9 mouse cellular contexts compared by ENCODE assay signal in the genomic region with DNA sequence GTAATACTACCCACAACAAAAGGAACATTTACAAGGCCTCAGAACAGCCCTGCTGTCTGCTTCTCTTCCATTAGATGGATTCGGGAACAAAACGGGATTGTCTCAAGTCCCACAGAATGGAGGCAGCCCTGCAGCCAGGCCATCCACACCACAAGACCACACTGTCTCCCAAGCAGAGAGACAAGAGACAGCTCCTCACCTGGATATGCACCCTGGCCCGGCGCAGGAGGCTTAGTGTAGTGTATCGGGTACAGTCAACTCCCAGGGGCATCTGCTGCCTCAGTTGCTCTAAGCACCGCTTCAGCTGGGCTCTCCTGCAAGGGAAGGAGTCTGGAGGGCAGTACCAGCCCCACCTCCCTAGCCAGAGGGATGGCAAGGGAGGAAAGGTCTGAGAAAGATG. TPM values are rescaled to one million over a fixed set of nuclear protein-coding genes. Genes with fewer than 3 reads are reported as not detected.
A peak's percentile ranks its signal among the peaks of the same experiment; 100 is the strongest.
DNase-seq lines count a peak whose midpoint lies in the region; ATAC-seq and TF ChIP-seq lines count a peak whose summit lies in the region.
"Had no signal": no experiment of that assay in that cellular context is flagged by ENCODE, and none has a peak within 500 bp of the region (broad histone marks: within the 10 kb centered on the region; RNA-seq: fewer than 3 reads in every experiment).

No protein-coding gene starts in this region.

- no peak for TF ChIP-seq POLR2A in myocyte (IDR thresholded peaks at IDR 0.05; ENCODE audit: insufficient read length, low read depth)

- WGBS in liver, embryonic 11.5 days: 82% methylated on average over 6 of the region's 6 CpGs
- WGBS in embryonic facial prominence, embryonic 15.5 days: 77% methylated on average over 6 of the region's 6 CpGs
- 86% methylated on average over 6 of the region's 6 CpGs for WGBS in intestine, embryonic 16.5 days

- no peak for DNase-seq in liver, embryonic 11.5 days (ENCODE audit: low spot score)
- no peak for DNase-seq in liver
- DNase-seq in T-cell, adult 2 months (ENCODE audit: low spot score): no peak
- DNase-seq in cerebellum, postnatal 14 days: no peak

- H3K36me3 ChIP-seq in liver, embryonic 11.5 days (ENCODE audit: control insufficient read depth, insufficient read depth, low read length): peaks cover 26% of the 10 kb centered on the region
- peaks cover 28% of the 10 kb centered on the region for H3K36me3 ChIP-seq in embryonic facial prominence, embryonic 15.5 days
- peaks cover 12% of the 10 kb centered on the region; the same call in 1 of the 2 replicates for H3K36me3 ChIP-seq in intestine, embryonic 16.5 days (ENCODE audit: control insufficient read depth, insufficient read depth, low read length)
- peaks cover 3% of the 10 kb centered on the region for H3K36me3 ChIP-seq in myocyte (ENCODE audit: control insufficient read depth, insufficient read depth)

- H3K79me2 ChIP-seq in myocyte (ENCODE audit: control insufficient read depth, insufficient read depth): peaks cover 21% of the 10 kb centered on the region

- no peak overlapping the region for H3ac ChIP-seq in myocyte (ENCODE audit: control insufficient read depth, insufficient read length)

- no peak for ATAC-seq in liver, embryonic 11.5 days (replicated peaks; ENCODE audit: low FRiP score)
- ATAC-seq in embryonic facial prominence, embryonic 15.5 days (ENCODE audit: insufficient number of reproducible peaks, low FRiP score, low TSS enrichment, low read depth): no peak
- no peak for ATAC-seq in intestine, embryonic 16.5 days
- ATAC-seq in CD4-positive, CD25-positive, alpha-beta regulatory T cell, adult 4 months: no peak

- peak overlapping the region; percentile 89 for H3K4me2 ChIP-seq in liver, embryonic 11.5 days
- peak overlapping the region; percentile 91 for H3K4me2 ChIP-seq in embryonic facial prominence, embryonic 15.5 days (replicated peaks)
- peak overlapping the region; percentile 96 for H3K4me2 ChIP-seq in intestine, embryonic 16.5 days (ENCODE audit: low read depth, low read length)
- peak overlapping the region; percentile 69 for H3K4me2 ChIP-seq in myocyte (ENCODE audit: low read depth)

- no peak overlapping the region for H3K27ac ChIP-seq in liver, embryonic 11.5 days (ENCODE audit: low read depth, low read length)
- H3K27ac ChIP-seq in embryonic facial prominence, embryonic 15.5 days (replicated peaks): no peak overlapping the region
- H3K27ac ChIP-seq in intestine, embryonic 16.5 days (ENCODE audit: low read length): no peak overlapping the region

- peaks cover 23% of the 10 kb centered on the region for H3K4me1 ChIP-seq in liver, embryonic 11.5 days (replicated peaks; ENCODE audit: control insufficient read depth, insufficient read depth, low read length)
- peaks cover 47% of the 10 kb centered on the region for H3K4me1 ChIP-seq in embryonic facial prominence, embryonic 15.5 days
- H3K4me1 ChIP-seq in intestine, embryonic 16.5 days (ENCODE audit: control insufficient read depth, insufficient read depth, low read length): peaks cover 44% of the 10 kb centered on the region

- peak overlapping the region; percentile 77 for H3K9ac ChIP-seq in liver, embryonic 11.5 days (ENCODE audit: low read depth, low read length)
- peak overlapping the region; percentile 9; the same call in 1 of the 2 replicates for H3K9ac ChIP-seq in embryonic facial prominence, embryonic 15.5 days
- H3K9ac ChIP-seq in intestine, embryonic 16.5 days (ENCODE audit: low read depth, low read length): peak overlapping the region; percentile 78

- H3K4me3 ChIP-seq in liver, embryonic 11.5 days (ENCODE audit: low read depth, low read length): peak overlapping the region; percentile 71
- peak overlapping the region; percentile 82 for H3K4me3 ChIP-seq in embryonic facial prominence, embryonic 15.5 days (replicated peaks)
- peak overlapping the region; percentile 88 for H3K4me3 ChIP-seq in intestine, embryonic 16.5 days (ENCODE audit: low read length)
- H3K4me3 ChIP-seq in myocyte: peak overlapping the region; percentile 36

- no peaks in the 10 kb centered on the region for H3K9me3 ChIP-seq in liver, embryonic 11.5 days (ENCODE audit: control insufficient read depth, low read length)
- H3K9me3 ChIP-seq in embryonic facial prominence, embryonic 15.5 days (replicated peaks): no peaks in the 10 kb centered on the region
- H3K9me3 ChIP-seq in intestine, embryonic 16.5 days (ENCODE audit: control insufficient read depth, low read length): no peaks in the 10 kb centered on the region

- no peaks in the 10 kb centered on the region for H3K27me3 ChIP-seq in liver, embryonic 11.5 days (replicated peaks; ENCODE audit: control insufficient read depth, insufficient read depth, low read length)
- no peaks in the 10 kb centered on the region for H3K27me3 ChIP-seq in embryonic facial prominence, embryonic 15.5 days
- H3K27me3 ChIP-seq in intestine, embryonic 16.5 days (replicated peaks; ENCODE audit: control insufficient read depth, insufficient read depth, low read length): no peaks in the 10 kb centered on the region
- no peaks in the 10 kb centered on the region for H3K27me3 ChIP-seq in myocyte (ENCODE audit: control insufficient read depth, insufficient read depth, insufficient read length)
- H3K27me3 ChIP-seq: Patski had no signal

TF ChIP-seq in myocyte, 11 proteins besides CTCF, POLR2A, EP300 and RAD21:
- TF ChIP-seq MAX (IDR thresholded peaks at IDR 0.05; ENCODE audit: low read depth) (no peak), E2F4 (IDR thresholded peaks at IDR 0.05; ENCODE audit: insufficient read depth) (no peak), SRF (IDR thresholded peaks at IDR 0.05; ENCODE audit: control insufficient read depth, insufficient read length, low read depth) (no peak), REST (IDR thresholded peaks at IDR 0.05; ENCODE audit: insufficient read depth, insufficient read length) (no peak), MYOD1 (IDR thresholded peaks at IDR 0.05; ENCODE audit: control insufficient read depth in 1 of 3, insufficient read length in 2 of 3, low read depth in 2 of 3) (no peak), TCF3 (IDR thresholded peaks at IDR 0.05; ENCODE audit: insufficient read length, low read depth) (no peak), POLR2AphosphoS2 (IDR thresholded peaks at IDR 0.05; ENCODE audit: insufficient read length, low read depth) (no peak), CEBPB (IDR thresholded peaks at IDR 0.05; ENCODE audit: insufficient read depth, poor library complexity, severe bottlenecking) (no peak), USF1 (IDR thresholded peaks at IDR 0.05; ENCODE audit: low read depth) (no peak), MYOG (IDR thresholded peaks at IDR 0.05; ENCODE audit: control insufficient read depth in 1 of 3, insufficient read depth in 1 of 3, insufficient read length in 2 of 3, low read depth in 2 of 3) (no peak), TCF12 (IDR thresholded peaks at IDR 0.05; ENCODE audit: insufficient read depth, poor library complexity, severe bottlenecking) (no peak)
TF ChIP-seq in myocyte: peak in this region for 0.

RNA-seq across cellular contexts. Expression of a gene that starts 1.5 kb away (rescaled TPM):
- polyA plus RNA-seq in liver, embryonic 11.5 days (2014; fragmentation: Nextera tagmentation; extraction: Ambion mirVana): 15.6 and 16.4 TPM in 2 replicates
- polyA plus RNA-seq in embryonic facial prominence, embryonic 15.5 days (2015; fragmentation: Nextera tagmentation; extraction: Ambion mirVana): 40.9 and 44.0 TPM in 2 replicates
- polyA plus RNA-seq in intestine, embryonic 16.5 days (2015; fragmentation: Nextera tagmentation; extraction: Ambion mirVana): 20.8 and 24.9 TPM in 2 replicates
- 17.0 TPM for polyA plus RNA-seq in myocyte (2012; fragmentation: generic; extraction: Trizol)
- 1 to 10 TPM; 3.4 to 6.1 TPM for polyA plus RNA-seq in CD4-positive, CD25-positive, alpha-beta regulatory T cell, adult 4 months (2017; shearing (Covaris generic))

RNA-seq across cellular contexts. Expression of a gene that starts 6.4 kb away (rescaled TPM):
- polyA plus RNA-seq in liver, embryonic 11.5 days (2014; fragmentation: Nextera tagmentation; extraction: Ambion mirVana): 78.7 and 79.6 TPM in 2 replicates
- polyA plus RNA-seq in embryonic facial prominence, embryonic 15.5 days (2015; fragmentation: Nextera tagmentation; extraction: Ambion mirVana): 135 and 137 TPM in 2 replicates
- polyA plus RNA-seq in intestine, embryonic 16.5 days (2015; fragmentation: Nextera tagmentation; extraction: Ambion mirVana): 91.7 and 106 TPM in 2 replicates
- 59.8 TPM for polyA plus RNA-seq in myocyte (2012; fragmentation: generic; extraction: Trizol)
- 10 to 100 TPM in 1 of 2 experiments, 1 to 10 TPM in 1; 7.1 to 14.0 TPM for polyA plus RNA-seq in CD4-positive, CD25-positive, alpha-beta regulatory T cell, adult 4 months (2017; shearing (Covaris generic))

RNA-seq across cellular contexts. Expression of a gene that starts 7.9 kb away (rescaled TPM):
- polyA plus RNA-seq in liver, embryonic 11.5 days (2014; fragmentation: Nextera tagmentation; extraction: Ambion mirVana): 493 and 494 TPM in 2 replicates
- polyA plus RNA-seq in embryonic facial prominence, embryonic 15.5 days (2015; fragmentation: Nextera tagmentation; extraction: Ambion mirVana): 415 and 433 TPM in 2 replicates
- polyA plus RNA-seq in intestine, embryonic 16.5 days (2015; fragmentation: Nextera tagmentation; extraction: Ambion mirVana): 664 and 676 TPM in 2 replicates
- 365 TPM for polyA plus RNA-seq in myocyte (2012; fragmentation: generic; extraction: Trizol)
- 100 to 1,000 TPM; 207 to 213 TPM for polyA plus RNA-seq in CD4-positive, CD25-positive, alpha-beta regulatory T cell, adult 4 months (2017; shearing (Covaris generic))

RNA-seq across cellular contexts. Expression of a gene that starts 34.4 kb away (rescaled TPM):
- polyA plus RNA-seq in liver, embryonic 11.5 days (2014; fragmentation: Nextera tagmentation; extraction: Ambion mirVana): 120 and 121 TPM in 2 replicates
- polyA plus RNA-seq in embryonic facial prominence, embryonic 15.5 days (2015; fragmentation: Nextera tagmentation; extraction: Ambion mirVana): 100.0 and 110 TPM in 2 replicates
- 121 and 130 TPM in 2 replicates for polyA plus RNA-seq in intestine, embryonic 16.5 days (2015; fragmentation: Nextera tagmentation; extraction: Ambion mirVana)
- 84.7 TPM for polyA plus RNA-seq in myocyte (2012; fragmentation: generic; extraction: Trizol)
- 10 to 100 TPM; 59.0 to 66.4 TPM for polyA plus RNA-seq in CD4-positive, CD25-positive, alpha-beta regulatory T cell, adult 4 months (2017; shearing (Covaris generic))

RNA-seq across cellular contexts. Expression of a gene that starts 41.4 kb away (rescaled TPM):
- 1.2 and 1.9 TPM in 2 replicates for polyA plus RNA-seq in liver, embryonic 11.5 days (2014; fragmentation: Nextera tagmentation; extraction: Ambion mirVana)
- polyA plus RNA-seq in embryonic facial prominence, embryonic 15.5 days (2015; fragmentation: Nextera tagmentation; extraction: Ambion mirVana): 2.1 and 2.5 TPM in 2 replicates
- 0.93 and 1.1 TPM in 2 replicates for polyA plus RNA-seq in intestine, embryonic 16.5 days (2015; fragmentation: Nextera tagmentation; extraction: Ambion mirVana)
- polyA plus RNA-seq in myocyte (2012; fragmentation: generic; extraction: Trizol): 2.3 TPM
- 10 to 100 TPM; 71.0 to 88.5 TPM for polyA plus RNA-seq in CD4-positive, CD25-positive, alpha-beta regulatory T cell, adult 4 months (2017; shearing (Covaris generic))

Comparison
In these comparisons a context has a peak if more than half of its experiments do, and no peak if none do; other contexts are left out.
1. H3K4me3 ChIP-seq: peak in every context shown above with its lines; median percentile 88 in intestine, embryonic 16.5 days; 82 in embryonic facial prominence, embryonic 15.5 days; 71 in liver, embryonic 11.5 days; 36 in myocyte.
2. H3K9ac ChIP-seq: peak in every context shown above with its lines; median percentile 78 in intestine, embryonic 16.5 days; 77 in liver, embryonic 11.5 days; 9 in embryonic facial prominence, embryonic 15.5 days.